Mouse (Mus musculus) spleen, adult 2 months (tissue): Measurements from ENCODE around the gene Zfyve28. TPM values are rescaled to one million over a fixed set of nuclear protein-coding genes. Genes with fewer than 3 reads are reported as not detected.

Source experiments
- DNase-seq, 2 experiments: peaks; one replicate each; pipeline versions ENCODE4 v3.0.0 to v3.0.0-alpha.2; 2012 to 2021; ENCODE audit warnings: low spot score in 2 of 2, low read depth in 1 of 2
- H3K27ac ChIP-seq: fragments of 200-500 bp; 2 replicates; pipeline ENCODE4 v1.5.1; 2012; ENCODE audit warnings: low read length, inconsistent platforms; ENCODE audit not compliant: insufficient read depth
- H3K27me3 ChIP-seq: fragments of 200-500 bp; 2 replicates; pipeline ENCODE4 v1.6.1; 2012; ENCODE audit warnings: mild to moderate bottlenecking, moderate library complexity, low read length, inconsistent platforms; ENCODE audit not compliant: control insufficient read depth, insufficient read depth
- H3K36me3 ChIP-seq: fragments of 200-500 bp; 2 replicates; pipeline ENCODE4 v1.6.1; 2012; ENCODE audit warnings: mild to moderate bottlenecking, low read length, inconsistent platforms; ENCODE audit not compliant: control insufficient read depth, insufficient read depth
- H3K4me1 ChIP-seq: fragments of 200-500 bp; 2 replicates; pipeline ENCODE4 v1.6.1; 2011; ENCODE audit warnings: inconsistent platforms; ENCODE audit not compliant: control insufficient read depth, insufficient read depth, insufficient read length
- H3K4me3 ChIP-seq: fragments of 200-500 bp; 2 replicates; pipeline ENCODE4 v1.5.1; 2011; ENCODE audit warnings: mild to moderate bottlenecking, inconsistent platforms; ENCODE audit not compliant: insufficient read depth, insufficient read length; ENCODE audit errors: extremely low read depth
- CTCF ChIP-seq: fragments of 200-500 bp; IDR thresholded peaks from 2 replicates; pipeline ENCODE4 v1.5.1; 2011; ENCODE audit warnings: mild to moderate bottlenecking, inconsistent platforms; ENCODE audit not compliant: insufficient read depth, insufficient read length, insufficient replicate concordance; ENCODE audit errors: extremely low read depth
- POLR2A ChIP-seq: fragments of 200-500 bp; IDR thresholded peaks from 2 replicates; pipeline ENCODE4 v1.6.1; 2011; ENCODE audit warnings: low read depth, low read length, inconsistent platforms
- WGBS: fragments of 180-500 bp; shearing (Covaris S2); methylation state at CpG from one replicate; pipeline ENCODE4 v1.1.7; 2018; 5-methylcytosine and 5-hydroxymethylcytosine counted together
- polyA plus RNA-seq: library from polyadenylated mRNA; depleted of rRNA; stranded (reverse); fragments of >200 nt; gene quantifications from 2 replicates; pipeline ENCODE4 v1.2.3, GENCODE M21; 2012

The Zfyve28 gene
- polyA plus RNA-seq, 1 experiment, result 3.8 TPM

DNA sequence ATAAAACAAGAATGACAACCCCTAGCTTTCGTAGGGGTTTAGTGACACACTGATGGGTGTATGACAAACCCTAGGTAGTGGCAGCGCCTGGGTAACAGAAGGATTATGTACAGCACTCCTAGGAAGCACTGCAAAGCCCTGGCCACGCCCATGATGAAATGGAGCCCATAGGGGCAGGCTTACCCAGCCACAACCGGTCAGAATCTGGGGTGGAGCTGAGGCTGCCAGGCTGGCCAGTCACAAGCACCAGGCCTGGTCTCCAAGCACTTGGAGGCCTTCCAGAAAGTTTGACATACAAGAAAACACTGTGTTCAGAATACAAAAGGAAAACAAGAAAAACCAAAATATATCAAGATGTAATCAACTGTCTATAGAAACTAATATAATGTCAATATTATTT is 97.2 kb downstream of the Zfyve28 start:
- H3K27me3 ChIP-seq, result no peaks in the 10 kb centered on the region
- H3K36me3 ChIP-seq, result no peaks in the 10 kb centered on the region
- H3K27ac ChIP-seq, result no peak overlapping the region
- WGBS, result 70% methylated on average over 4 of the region's 4 CpGs
- H3K4me3 ChIP-seq, result no peak overlapping the region
- DNase-seq, result no peak
- H3K4me1 ChIP-seq, result peaks cover 32% of the 10 kb centered on the region; the same call in 1 of the 2 replicates
- TF ChIP-seq CTCF (no peak), POLR2A (no peak)

DNA sequence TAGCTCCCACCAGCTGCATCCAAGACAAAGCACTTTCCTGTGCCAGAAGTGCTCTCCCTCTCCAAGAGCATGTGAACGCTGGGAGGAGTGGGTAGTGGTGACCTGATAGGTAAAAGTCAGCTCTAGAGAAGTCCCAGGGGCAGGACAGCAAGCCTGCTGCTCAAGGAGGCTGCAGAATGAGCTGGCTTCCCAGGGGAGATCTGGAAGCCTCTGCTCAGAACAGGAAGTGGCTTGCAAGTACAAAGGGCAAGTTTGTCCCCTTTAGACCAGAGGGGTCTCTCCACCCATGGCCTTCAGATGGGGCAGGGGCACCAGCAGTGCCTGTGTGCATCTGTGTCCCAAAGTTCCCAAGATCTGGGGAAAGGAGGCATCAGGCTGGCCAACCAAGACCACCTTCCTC is 98.7 kb downstream of the Zfyve28 start:
- no peaks in the 10 kb centered on the region for H3K36me3 ChIP-seq
- WGBS, result 29% methylated on average over 1 of the region's 1 CpGs
- peak overlapping the region; percentile 97 for H3K27ac ChIP-seq
- TF ChIP-seq POLR2A (no peak), CTCF (no peak)
- DNase-seq, result no peak
- H3K4me3 ChIP-seq, result no peak overlapping the region
- H3K4me1 ChIP-seq, result peaks cover 29% of the 10 kb centered on the region; the same call in 1 of the 2 replicates
- H3K27me3 ChIP-seq, result no peaks in the 10 kb centered on the region

DNA sequence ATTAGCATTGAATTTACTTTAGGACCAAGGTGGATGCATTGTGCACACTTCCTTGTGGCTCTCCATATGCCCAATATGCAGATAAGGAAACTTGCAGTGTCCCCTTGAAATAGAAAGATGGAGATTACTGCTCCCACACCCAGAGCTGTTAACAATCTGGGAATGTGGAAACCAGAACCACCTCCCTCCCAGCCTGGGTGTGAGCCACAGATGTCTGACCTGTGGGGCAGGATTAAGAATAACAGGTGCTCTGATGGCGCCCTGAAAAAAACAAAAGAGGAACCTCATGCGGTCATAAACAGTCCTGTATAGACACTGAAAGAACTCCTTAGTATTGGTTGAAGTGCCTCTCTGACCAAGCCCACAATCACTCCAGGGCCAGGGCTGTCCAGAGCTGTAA is 99.4 kb downstream of the Zfyve28 start:
- no peak; the same call in 1 of the 2 replicates for TF ChIP-seq POLR2A
- no peak for TF ChIP-seq CTCF
- H3K4me3 ChIP-seq, result no peak overlapping the region
- H3K27me3 ChIP-seq, result no peaks in the 10 kb centered on the region
- 8% methylated on average over 2 of the region's 2 CpGs for WGBS
- H3K27ac ChIP-seq, result peak overlapping the region; percentile 97
- no peaks in the 10 kb centered on the region for H3K36me3 ChIP-seq
- H3K4me1 ChIP-seq, result peaks cover 29% of the 10 kb centered on the region; the same call in 1 of the 2 replicates
- no peak for DNase-seq

DNA sequence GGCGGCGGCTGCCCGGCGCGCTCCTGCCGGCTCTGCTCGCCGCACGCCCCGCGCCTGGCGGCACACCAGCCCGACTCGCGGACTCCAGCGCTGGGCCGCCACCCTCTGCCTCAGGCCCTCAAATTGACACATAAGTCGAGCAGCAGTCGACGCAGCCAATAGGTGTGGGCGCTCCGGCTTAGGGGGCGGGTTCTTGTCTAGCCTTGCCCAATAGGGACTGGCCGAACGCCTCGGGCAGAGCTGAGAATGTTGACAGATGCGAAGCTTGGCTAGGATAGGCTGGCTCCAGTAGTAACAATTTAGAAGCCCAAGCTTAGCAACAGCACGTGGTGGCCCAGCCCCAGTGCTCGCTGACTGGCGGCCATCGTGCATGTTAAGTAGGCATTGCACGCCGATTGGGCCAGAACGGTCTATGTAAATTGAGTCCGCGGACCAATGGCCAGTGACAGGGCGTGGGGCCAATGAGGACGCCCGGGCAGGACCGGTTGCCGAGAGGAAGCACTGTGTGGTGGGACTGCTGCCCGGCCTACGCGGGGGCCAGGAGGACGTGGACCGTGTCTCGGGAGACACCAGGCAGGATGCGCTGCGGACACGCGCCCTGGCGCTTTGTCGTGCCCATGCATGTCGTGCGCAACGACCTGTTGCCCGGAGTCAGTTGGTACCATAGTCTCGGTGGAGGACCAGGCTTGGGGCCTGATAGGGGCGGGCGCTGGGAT is 100.5 kb downstream of the Zfyve28 start, which contains the start of gene Mxd4:
Mxd4 (minus strand) TSS at position 120 of the 716 bp plus-strand sequence.
- under 1% methylated on average over 59 of the region's 60 CpGs for WGBS
- DNase-seq, result peak; percentile 98
- peaks cover 29% of the 10 kb centered on the region; the same call in 1 of the 2 replicates for H3K4me1 ChIP-seq

DNA sequence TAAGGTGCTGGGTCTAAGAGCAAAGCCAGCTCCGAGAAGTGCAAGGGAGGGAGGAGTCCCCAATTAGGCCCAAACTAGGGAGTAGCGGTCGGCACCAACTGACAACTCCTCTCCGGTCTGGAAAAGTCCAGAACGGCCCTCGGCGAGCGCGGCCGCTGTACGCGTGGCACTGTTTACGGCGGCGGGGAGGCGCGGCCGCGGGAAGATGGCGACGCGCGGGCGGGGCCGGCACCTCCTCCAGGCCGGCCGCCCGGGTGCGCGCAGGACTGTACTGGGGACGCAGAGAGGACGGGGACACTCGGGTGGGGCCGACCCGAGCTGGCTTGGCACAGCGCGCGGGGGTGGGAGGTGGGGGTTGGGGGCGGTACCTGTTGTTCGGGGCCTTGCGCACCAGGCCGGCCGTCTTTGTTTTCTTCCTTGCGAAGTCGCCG is 101.3 kb downstream of the Zfyve28 start:
- no peaks in the 10 kb centered on the region for H3K27me3 ChIP-seq
- H3K4me1 ChIP-seq, result peaks cover 29% of the 10 kb centered on the region; the same call in 1 of the 2 replicates
- peak overlapping the region; percentile 91 for H3K27ac ChIP-seq
- WGBS, result under 1% methylated on average over 46 of the region's 46 CpGs
- no peak for TF ChIP-seq POLR2A
- no peak for TF ChIP-seq CTCF
- peak in 1 of 2 experiments; percentile 34 for DNase-seq
- peak overlapping the region; percentile 68 for H3K4me3 ChIP-seq
- 0 out of 2 replicates have a peak, but pooled peaks cover 1% of the 10 kb centered on the region for H3K36me3 ChIP-seq

More for the DNA sequence above, 100.5 kb downstream of the Zfyve28 start, which contains the start of gene Mxd4:
- Histone ChIP-seq H3K36me3 (0 out of 2 replicates have a peak, but pooled peaks cover under 1% of the 10 kb centered on the region), H3K27ac (peak within 1 kb of the TSS; percentile 97), H3K27me3 (no peaks in the 10 kb centered on the region), H3K4me3 (peak within 1 kb of the TSS; percentile 82)
- TF ChIP-seq POLR2A (peak; percentile 98), CTCF (no peak)

DNA sequence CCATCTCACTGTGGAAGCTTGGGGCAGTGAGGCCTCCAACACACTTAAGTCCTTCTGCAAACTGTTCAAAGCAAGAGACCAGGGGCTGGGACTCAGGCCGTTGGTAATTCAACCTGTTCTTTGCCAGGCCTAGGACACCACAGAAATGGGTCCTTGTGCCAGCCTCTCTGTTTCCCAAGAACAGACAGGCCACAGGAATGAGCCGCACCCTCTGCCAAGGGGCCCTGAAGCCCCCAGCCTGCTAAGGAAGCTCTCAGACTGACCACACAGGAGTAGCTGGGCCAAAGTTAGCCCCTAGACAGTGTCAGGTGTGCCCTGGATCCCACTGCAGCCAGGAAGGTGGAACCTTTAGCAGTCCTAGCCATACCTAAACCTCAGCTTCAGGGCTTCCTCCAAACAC is 101.9 kb downstream of the Zfyve28 start:
- Histone ChIP-seq H3K4me1 (peaks cover 29% of the 10 kb centered on the region; the same call in 1 of the 2 replicates), H3K36me3 (0 out of 2 replicates have a peak, but pooled peaks cover 1% of the 10 kb centered on the region), H3K4me3 (peak overlapping the region; percentile 68), H3K27me3 (no peaks in the 10 kb centered on the region), H3K27ac (peak overlapping the region; percentile 28)
- TF ChIP-seq POLR2A (no peak), CTCF (no peak)
- DNase-seq, result no peak
- 50% methylated on average over 2 of the region's 2 CpGs for WGBS
